Mouse (Mus musculus) bone marrow macrophage, adult 2 months (primary cell): ENCODE results near the gene Nudt6.

Experiments used
- CTCF ChIP-seq: IDR thresholded peaks from 2 replicates; pipeline ENCODE4 v1.5.1; 2012; ENCODE audit warnings: low read depth, mild to moderate bottlenecking, low read length, moderate library complexity
- POLR2A ChIP-seq: IDR thresholded peaks from 2 replicates; pipeline ENCODE4 v1.6.1; 2012; ENCODE audit warnings: mild to moderate bottlenecking, low read depth, low read length, borderline replicate concordance

- no peak for TF ChIP-seq POLR2A
- no peak for TF ChIP-seq CTCF
Measured at GRCm38 (mm10) chr3:37414413-37414960, 5.5 kb downstream of the Nudt6 start.
